Mouse (Mus musculus) adrenal gland, postnatal 25 days (tissue): ENCODE measurements at regions not wholly inside any gene's neighbourhood (a gene's known extent, or its start where the extent isn't known, plus 50 kb on each side); places are given as distances from the start of the nearest gene placed in this dataset.
"Not testable (repeated sequence)": the region's sequence is repeated elsewhere in the genome, so short reads cannot be mapped to it uniquely, and the experiment has no call there.

Source experiments
- DNase-seq: peaks from one replicate; pipeline ENCODE4 v3.0.0; 2021; ENCODE audit warnings: mixed read lengths

GRCm38 (mm10) chr1:108110984-108111383, 521.2 kb downstream of the Serpinb8 start:
- DNase-seq, result no peak

- DNase-seq, result no peak
Observed at GRCm38 (mm10) chr1:108127393-108127792, 537.6 kb downstream of the Serpinb8 start.

DNA sequence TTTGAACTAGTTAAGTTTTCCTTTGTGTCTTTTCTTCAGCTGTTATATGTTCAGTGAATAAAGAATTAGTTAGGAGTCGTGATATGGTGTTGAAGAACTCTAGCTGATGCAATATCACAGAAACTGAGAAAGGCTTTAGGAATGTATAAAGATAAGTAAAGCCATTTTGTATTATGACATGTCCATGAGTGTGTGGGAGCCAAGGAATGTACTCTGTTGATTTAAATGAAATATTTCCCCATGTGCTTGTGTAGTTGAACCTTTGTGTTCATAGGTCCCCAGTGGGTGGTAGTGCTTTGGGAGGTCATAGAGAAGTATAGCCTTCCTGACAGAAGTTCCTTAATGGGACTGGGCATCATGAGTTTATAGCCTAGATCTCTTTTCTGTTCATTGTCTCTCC, 542.2 kb downstream of the Serpinb8 start:
- no peak for DNase-seq

- not testable (repeated sequence) for DNase-seq
Observed at GRCm38 (mm10) chr1:108135346-108135745, 545.5 kb downstream of the Serpinb8 start.

GRCm38 (mm10) chr1:108144114-108144513, 554.3 kb downstream of the Serpinb8 start:
- no peak for DNase-seq

DNA sequence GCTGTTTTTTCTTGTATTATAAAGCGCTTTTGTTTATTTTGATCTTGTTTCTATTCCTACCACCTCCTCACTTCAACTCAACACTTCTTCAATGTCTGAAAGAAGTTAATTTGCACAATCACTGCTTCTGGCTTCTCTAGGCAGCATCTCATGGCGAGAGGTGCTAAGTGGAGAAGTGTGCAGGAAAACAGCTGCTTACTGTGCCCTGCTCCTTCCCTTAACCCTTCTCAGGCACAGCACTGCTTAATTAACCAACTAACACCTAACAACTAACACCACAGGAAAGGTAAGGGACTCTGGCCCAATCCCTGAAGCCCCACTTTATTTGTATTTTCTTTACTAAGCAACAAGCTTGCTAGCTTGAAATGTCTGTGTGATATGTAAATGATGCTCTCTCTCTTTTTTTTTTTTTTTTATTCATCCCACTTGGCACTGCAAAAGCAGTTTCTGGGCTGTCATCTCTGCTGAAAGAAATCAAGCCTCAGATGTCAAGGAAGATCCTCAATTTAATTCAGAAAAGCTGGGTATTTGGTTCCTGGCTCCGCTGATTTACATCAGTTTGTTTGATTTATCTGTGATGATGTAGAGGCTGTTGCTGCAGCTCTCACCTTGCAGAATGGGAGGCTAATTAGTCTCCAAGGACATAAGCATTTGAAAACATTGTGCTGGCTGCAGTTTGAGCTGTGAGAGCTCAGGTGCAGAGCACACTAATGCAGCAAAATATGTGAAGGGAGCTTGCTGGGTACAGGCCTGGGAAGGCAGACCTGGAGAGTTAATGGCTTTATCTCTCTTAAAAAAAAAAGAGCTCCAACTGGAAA, 591.8 kb downstream of the Serpinb8 start:
- DNase-seq, result no peak

DNA sequence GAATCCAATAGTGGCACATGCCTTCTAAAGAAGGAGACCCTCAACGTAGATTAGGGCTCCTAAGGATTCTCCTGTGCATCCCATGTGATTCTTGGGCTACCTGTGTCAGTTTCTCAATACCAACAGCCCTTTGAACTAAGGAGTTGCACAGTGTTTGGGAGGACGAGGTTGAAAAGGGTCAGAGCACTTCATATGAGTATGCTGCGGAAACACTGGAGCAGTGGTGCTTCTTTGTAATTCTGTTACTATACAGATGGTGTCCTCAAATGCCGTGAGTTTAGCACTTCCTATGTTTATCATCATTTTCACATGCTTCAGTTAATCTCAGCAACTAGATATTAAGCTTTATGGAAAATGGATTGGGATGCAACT, 592.3 kb downstream of the Serpinb8 start:
- DNase-seq, result no peak

GRCm38 (mm10) chr1:108224047-108224446, 634.2 kb downstream of the Serpinb8 start:
- DNase-seq, result no peak

DNA sequence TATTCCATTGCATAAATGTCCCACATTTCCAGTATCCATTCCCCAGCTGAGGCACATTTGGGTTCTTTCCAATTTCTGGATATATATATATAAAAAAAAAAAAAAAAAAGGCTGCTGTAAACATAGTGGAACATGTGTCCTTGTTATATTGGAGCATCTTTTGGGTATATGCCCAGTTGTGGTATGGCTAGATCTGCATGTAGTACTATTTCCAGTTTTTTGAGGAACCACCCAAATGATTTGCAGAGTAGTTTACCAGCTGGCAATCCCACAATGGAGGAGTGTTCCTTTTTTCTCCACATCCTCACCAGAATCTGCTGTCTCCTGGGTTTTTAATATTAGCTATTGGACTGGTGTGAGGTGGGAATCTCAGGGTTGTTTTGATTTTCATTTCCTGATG, 650.3 kb downstream of the Serpinb8 start:
- no peak for DNase-seq

DNA sequence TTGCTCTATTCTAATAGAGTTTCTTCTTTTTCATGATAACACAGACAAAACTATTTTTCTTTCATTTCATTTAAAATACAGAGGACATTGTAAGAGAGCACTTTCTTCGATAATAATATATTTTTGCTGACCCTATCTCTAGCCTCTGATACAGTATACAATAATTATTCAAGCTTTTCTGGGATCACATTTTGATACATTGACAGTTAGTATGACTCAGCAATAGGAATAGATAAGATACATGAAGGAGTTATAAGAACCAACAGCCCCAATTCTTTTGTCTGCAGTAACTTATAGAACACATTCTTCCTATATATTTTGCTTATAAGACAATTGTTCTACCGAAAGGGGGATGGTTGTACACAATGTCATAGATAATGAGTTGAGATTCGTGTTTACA, 665.3 kb downstream of the Serpinb8 start:
- no peak for DNase-seq

GRCm38 (mm10) chr1:108259355-108259754, 669.5 kb downstream of the Serpinb8 start:
- no peak for DNase-seq

GRCm38 (mm10) chr1:108282099-108282498, 692.3 kb downstream of the Serpinb8 start:
- DNase-seq, result no peak

- no peak for DNase-seq
Observed at GRCm38 (mm10) chr1:108286571-108286970, 696.8 kb downstream of the Serpinb8 start.
